Mouse (Mus musculus) lung, postnatal 4 days (tissue): ENCODE results near the gene Fam205a2.
"Not testable (repeated sequence)": the region's sequence is repeated elsewhere in the genome, so short reads cannot be mapped to it uniquely, and the experiment has no call there.

ENCODE experiments used
- DNase-seq, 2 experiments: peaks; one replicate each; pipeline ENCODE4 v3.0.0; 2021

Fam205a2 gene

GRCm38 (mm10) chr4:42528075-42528474 is at the start of gene Fam205a2:
Gene Fam205a2 (minus strand): TSS chr4:42528175.
- DNase-seq: not testable (repeated sequence)
